Mouse (Mus musculus): Measurements from ENCODE around the gene 2810021J22Rik.

2810021J22Rik gene

DNA sequence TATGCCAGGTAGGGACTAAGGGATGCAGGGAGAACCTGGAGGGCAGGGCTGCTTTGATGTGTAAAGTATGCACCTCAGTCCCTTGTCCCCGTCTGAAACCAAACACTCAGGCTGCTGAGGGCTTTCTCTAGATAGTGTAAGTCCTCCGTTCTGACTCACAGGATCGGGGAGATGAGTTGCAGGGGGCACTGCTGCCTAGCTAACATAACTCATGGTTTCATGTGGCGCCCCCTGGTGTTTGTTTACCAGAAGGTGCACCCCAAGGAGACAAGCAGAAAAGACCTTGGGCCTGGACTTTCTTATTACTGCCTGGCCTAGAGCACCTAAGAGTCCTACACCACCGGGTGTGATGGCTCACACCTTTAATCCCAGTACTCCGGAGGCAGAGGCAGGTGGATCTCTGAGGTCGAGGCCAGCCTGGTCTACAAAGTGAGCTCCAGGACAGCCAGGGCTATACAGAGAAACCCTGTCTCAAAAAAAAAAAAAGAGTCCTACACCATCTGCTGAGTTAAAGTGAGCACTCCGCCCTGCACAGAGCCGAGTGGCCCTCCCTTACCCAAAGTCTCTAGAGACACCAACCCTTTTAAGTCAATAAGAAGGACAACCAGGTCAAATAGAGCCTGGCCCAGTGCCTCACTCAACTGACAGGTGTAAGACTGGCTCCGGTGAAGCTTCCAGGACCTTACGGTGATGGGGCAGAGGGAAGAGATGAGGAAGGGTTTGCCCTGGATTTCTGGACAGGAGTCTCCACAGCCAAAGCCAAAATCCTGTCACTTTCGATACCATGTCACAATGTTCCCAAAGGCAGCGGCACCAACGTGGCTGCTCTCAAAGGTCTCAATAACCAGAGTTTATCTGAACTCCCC is 50.1 kb downstream of the 2810021J22Rik start:
- DNase-seq (ENCODE audit: extremely low read depth, low read depth): peak; percentile 68

DNA sequence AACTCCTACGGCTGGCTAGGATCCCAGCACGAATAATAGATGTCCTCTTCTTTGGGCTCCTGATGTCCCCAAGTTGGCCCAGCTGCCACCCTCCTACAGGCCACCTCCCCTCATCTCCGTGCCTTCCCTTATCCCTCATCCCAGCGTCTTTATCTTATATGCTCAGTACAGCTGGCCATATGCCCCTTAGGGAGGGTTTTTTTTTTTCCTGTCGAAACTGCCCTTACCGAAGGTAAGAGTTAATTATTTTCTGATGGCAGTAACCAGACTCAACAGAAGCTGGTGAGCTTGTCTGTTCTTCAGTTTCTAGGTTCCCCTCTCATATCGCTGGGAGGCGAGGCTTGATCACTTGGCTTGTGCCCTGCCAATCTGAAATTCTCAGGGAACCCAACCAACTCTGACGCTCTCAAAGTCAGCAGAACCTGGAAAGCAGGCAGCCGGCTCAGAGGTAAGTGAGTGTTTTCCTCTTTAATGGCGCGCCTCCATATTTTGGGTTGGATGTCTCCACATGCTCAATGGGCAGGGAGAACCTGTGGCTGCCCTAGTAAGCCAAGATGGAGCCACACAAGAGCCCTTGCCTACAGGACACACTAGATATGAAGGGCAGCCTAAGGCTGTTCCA is 50.8 kb downstream of the 2810021J22Rik start, which contains the start of gene Btnl10:
Gene Btnl10, plus strand, starts transcription at position 164 of the 622 bp plus-strand sequence.
- peak; percentile 53 for DNase-seq (ENCODE audit: extremely low read depth, low read depth)

DNA sequence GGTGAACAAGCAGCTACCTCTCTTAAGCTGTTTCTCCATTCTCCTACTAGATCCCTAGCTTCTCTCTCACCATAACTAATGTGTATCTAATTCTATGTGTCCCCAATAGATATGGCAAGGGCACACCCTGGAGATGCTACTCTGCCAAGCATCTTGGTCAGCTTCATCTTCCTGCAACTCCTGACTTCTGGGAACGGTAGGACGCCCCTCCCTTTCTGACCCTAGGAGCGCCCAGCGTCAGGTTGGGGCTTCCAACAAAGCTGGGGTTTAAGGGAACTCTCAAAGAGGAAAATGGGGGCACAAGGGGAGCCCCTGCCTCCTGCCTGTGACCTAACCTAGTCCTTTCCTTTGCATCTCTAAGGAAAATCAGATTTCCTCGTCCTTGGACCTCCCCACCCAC is 51.7 kb downstream of the 2810021J22Rik start:
- DNase-seq (ENCODE audit: extremely low read depth, low read depth): no peak

DNA sequence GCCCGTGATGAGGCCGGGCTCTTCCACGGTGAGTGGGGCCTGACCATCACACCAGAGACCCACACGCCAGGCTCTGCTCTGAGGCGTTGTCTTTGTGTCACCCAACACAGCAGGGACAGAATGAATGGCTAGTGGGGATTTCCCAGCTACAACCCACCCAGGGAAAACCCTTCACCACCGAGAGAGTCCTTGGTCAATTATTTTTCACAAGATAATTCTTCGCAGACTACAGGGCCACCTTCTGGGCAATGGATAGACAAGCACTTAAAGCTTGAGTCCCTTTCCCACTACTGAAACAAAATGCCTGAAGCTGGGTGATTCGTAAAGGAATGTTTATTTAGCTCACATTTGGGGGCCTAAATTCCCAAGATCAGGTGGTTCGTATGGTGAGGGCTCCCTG is 55.4 kb downstream of the 2810021J22Rik start:
- no peak for DNase-seq (ENCODE audit: extremely low read depth, low read depth)

- DNase-seq (ENCODE audit: extremely low read depth, low read depth): no peak
Measured at GRCm38 (mm10) chr11:58926651-58927050, 59.6 kb downstream of the 2810021J22Rik start.

GRCm38 (mm10) chr11:58927053-58927452 is 60.0 kb downstream of the 2810021J22Rik start:
- DNase-seq (ENCODE audit: extremely low read depth, low read depth): no peak

DNA sequence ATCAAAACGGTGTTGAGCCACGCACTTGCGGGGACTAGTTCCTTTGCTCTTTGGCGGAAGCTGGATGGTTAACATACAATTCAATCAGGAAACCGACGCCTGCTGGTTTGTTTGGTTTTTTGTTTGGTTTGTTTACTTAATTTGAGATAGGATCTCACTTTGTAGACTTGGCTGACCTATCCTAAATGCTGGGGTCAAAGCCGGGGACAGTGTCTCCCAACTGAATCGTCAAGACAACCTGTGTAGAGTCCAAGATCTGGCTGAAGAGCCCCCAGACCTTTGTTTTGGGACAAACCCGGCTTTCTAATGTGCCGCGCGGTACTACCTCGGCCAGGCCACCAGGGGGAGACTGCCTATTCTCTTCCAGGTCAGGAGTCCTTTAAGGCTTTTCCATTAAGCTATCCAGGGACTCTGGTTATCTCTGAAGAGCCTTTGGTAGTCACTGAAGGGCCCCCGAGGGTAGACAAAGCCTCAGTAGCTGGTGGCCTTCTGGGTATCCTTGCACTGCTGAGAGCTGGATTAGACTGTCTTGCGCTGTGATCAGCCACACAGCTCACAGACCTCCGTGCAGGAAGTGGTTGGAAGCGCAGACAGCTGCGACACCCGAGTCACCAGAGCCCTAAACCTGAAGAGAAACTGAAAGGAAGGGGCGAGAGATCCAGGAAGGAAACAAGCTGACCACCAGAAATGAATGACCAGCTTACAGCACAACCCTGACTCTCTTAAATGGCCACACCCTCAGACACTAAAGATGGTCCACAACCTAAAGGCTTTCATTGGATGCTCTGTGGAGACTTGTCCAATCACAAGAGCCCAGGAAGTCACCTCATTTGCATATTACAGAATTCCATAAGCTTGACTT is 61.0 kb downstream of the 2810021J22Rik start:
- peak; percentile 91 for DNase-seq (ENCODE audit: extremely low read depth, low read depth)

- no peak for DNase-seq (ENCODE audit: extremely low read depth, low read depth)
Measured at GRCm38 (mm10) chr11:58929055-58929454, 62.0 kb downstream of the 2810021J22Rik start.

DNA sequence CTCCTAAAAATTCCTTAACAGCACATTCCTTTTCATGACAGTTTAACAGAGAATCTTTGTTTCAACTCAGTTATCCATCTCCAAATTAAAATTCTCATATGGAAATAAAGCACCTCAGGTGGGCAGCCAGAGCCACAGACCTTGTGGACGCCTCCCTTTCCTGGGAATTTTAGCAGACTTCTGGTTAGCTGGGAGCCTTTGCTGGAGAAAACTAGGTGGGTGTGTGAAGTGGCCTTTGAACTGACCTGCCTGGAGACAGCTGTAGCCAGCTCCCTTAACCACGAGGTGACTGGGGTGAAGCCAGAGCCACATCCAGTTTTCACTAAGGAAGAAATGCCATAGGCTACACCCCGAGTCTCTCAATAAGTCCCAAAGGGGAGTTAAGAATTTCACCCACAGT is 62.6 kb downstream of the 2810021J22Rik start:
- no peak for DNase-seq (ENCODE audit: extremely low read depth, low read depth)

DNA sequence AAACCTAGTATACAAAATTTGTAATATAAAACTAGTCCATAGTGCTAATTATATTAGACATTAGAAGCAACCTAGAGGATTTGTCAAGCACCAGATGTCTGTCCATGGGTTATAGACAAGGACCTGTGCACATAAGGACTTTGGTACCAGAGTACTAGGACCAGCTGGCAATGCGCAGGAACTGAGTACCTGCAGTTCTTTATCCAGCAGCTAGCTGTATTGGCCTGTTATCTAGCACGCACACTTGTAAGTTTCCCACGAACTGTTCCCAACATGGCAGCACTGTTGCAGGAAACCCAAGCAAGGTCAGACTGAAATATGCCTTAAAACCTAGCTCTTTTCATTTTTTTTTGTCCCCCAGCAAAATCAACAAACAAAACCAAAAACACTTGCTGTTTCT is 63.2 kb downstream of the 2810021J22Rik start:
- no peak for DNase-seq (ENCODE audit: extremely low read depth, low read depth)

DNA sequence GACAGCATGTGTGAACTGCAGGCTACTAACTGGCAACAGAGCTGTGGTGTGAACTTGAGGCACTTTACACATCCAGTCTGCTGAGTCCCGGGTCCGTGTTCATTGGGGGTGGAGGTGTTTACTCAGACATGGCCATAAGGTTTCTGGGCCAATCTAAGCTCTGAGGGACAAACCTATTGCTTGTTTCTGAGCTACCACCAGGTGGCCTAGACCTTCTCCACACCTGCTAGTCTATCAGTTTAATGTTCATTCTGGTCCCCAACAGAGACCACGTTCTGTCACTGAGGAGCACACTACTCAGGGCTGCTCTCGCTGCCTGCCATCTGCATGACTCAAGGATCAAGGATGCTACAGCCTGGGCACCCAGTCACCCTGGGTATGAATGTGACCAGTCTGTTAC is 64.6 kb downstream of the 2810021J22Rik start:
- no peak for DNase-seq (ENCODE audit: extremely low read depth, low read depth)

Data from MEL-GATA-1-ER (cell line).